Mouse (Mus musculus): ENCODE measurements around the gene Slc38a7.
"Not testable (repeated sequence)": the region's sequence is repeated elsewhere in the genome, so short reads cannot be mapped to it uniquely, and the experiment has no call there.

Slc38a7 gene

DNA sequence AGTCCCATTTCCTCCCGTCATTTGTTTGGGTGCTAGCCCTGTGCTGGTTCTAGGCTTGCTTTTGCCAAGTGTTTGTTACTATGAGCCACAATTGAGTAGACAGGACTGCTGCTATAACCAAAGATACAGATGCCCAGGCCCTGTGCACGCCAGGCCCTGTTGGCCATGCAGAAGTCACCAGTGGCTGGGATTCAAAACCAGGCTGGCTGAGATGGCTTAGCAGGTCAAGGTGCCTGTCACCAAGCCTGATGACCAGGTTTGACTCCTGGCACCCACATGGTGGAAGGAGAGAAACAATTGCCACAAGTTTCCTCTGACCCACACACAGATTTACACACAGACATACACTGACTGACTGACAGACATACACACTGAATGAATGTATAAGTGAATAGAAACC, 3.0 kb downstream of the Slc38a7 start:
- no peak for DNase-seq (ENCODE audit: inconsistent age in 2 of 2, low spot score in 1 of 2)

DNA sequence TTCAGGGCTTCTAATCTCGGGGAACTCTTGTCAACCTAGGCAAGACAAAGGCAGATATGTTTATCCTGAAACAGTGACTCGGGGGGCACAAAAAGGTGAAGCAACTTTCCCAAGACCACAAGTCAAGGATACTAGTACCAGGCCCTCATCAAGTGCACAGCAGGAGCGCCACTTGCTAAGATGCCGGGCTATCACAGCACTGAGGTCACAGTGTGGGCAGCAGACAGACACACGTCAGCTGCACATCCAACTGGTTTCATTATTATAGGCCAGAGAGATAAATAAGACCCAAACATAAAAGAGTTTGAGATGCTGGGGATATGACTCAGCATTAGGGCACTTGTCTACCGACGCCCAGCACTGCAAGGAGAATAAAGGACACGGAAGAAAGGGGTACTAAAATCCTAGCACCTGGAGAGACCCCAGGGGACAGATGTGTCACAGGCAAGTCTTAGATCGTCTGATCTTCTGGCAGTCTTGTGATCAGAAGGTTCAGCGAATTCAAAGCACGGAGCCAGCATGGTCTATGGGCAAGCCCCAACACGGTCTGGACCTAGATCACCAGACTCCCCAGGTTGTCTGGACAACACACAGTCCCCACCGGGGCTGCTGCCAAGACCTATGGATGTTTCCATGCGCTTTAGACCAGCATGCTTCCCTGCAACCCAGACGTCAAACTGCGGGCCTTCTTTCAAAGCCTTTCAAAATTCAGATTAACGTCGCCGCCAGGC, 4.4 kb downstream of the Slc38a7 start:
- no peak for DNase-seq (ENCODE audit: inconsistent age in 2 of 2, low spot score in 1 of 2)

DNA sequence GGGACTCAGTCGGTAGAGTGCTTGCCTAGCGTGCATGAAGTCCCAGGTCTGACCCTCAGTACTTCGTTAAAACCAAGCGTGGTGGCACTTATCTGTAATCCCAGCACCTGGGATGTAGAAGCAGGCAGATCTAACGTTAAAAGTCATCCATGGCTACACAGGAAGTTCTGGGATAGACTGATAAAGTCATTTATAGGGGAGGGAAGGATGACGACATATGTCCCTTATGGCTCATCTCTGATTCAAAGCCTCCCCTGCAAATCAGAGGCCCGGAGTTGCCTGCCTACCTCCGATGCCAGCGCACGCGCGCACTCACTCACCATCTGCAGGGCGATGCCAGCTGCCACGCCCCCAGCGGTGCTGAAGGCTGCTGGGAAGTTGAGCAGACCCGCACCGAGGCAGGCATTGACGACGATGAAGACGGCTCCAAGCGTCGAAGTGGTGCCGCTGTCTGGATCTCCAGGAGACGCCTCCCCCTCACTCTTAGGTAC, 5.2 kb downstream of the Slc38a7 start:
- no peak for DNase-seq (ENCODE audit: inconsistent age in 2 of 2, low spot score in 1 of 2)

DNA sequence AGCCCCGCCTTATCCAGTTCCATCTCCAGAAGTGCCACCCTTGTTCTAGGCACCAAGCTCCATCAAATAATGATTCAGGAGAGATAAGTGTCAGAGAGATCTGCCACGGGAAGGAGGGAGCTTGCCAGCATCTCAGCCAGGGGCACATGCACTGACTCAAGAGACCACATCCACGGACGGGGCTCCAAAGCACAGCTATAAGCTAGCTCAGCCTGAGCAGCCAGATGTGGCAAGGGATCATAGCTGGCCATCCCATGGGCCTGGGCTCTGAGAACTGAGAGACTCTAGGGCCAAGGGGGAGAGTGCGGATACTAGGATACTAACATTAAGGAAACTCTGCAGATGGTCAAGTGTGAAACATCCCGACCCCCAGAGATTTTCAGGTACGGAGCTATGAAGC, 8.3 kb downstream of the Slc38a7 start:
- no peak for DNase-seq (ENCODE audit: inconsistent age in 2 of 2, low spot score in 1 of 2)

GRCm38 (mm10) chr8:95843968-95844367, 9.4 kb downstream of the Slc38a7 start:
- no peak for DNase-seq (ENCODE audit: inconsistent age in 2 of 2, low spot score in 1 of 2)

- no peak for DNase-seq (ENCODE audit: inconsistent age in 2 of 2, low spot score in 1 of 2)
These were observed 11.9 kb downstream of the Slc38a7 start for GRCm38 (mm10) chr8:95841436-95841835.

DNA sequence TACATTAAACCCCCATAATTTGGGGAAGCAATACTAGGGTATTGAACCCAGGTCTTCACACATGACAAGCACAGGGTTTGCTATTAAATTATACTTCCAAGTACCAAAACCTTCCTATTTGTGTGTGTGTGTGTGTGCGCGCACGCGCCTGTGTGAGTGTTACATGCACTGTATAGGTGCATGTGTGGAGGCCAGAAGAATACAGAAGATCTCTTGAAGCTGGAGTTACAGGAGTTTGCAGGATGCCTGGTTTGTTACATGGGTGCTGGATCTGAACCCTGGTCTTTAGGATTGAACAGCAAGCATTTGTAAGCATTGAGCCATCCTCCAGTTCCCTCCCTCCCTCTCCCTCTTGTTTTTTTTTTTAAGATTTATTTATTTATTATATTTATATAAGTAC, 14.1 kb downstream of the Slc38a7 start:
- no peak for DNase-seq (ENCODE audit: inconsistent age in 2 of 2, low spot score in 1 of 2)

- DNase-seq (ENCODE audit: inconsistent age in 2 of 2, low spot score in 1 of 2), result no peak
These were observed 16.1 kb downstream of the Slc38a7 start for GRCm38 (mm10) chr8:95837266-95837665.

DNA sequence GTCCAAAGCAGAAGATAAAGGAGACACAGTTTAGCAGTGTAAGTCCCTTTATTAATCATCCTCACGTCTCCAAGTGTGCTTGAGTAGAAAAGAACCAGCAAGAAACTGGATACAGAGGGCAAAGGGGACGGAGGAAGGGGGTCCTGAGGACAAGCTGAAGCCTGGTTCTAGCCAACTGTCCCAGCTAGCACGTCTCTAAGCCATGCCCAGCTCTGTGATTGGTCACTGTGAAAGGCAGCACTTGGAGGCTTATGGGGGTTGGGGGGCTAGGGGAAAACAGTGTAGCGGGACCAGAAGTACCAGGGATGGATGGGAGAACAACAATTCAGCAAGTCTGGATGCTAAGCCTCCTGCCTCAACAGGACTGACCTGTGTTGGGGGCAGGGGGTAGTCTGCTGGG, 17.4 kb downstream of the Slc38a7 start:
- no peak for DNase-seq (ENCODE audit: inconsistent age in 2 of 2, low spot score in 1 of 2)

DNA sequence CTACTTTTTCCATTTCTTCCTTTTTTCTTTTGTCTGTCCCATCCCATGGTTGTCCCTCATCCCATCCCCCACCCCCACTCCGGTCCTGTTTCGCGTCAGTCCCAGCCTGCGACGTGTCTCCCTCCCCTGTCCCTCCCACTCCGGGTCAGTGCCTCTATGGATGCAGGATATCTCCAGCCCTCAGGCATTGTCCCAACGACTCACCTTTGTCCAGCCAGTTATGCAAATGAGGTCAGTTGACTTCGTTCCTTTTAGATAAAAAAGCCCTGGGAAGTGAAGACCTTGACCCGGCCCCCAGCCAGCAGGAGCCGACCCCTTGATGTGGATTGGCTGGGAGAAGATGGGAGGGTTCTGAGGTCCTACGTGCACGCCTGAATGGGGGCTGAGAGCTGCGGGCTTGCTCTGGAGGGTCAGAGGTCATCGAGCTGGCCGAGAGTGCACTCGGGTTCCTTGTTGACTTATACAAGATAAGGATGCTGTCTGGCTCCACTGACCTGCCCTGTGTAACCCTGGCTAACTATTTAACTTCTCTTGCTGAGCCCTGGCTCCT, 19.8 kb downstream of the Slc38a7 start:
- DNase-seq (ENCODE audit: inconsistent age in 2 of 2, low spot score in 1 of 2), result no peak

- peak; percentile 77 to 95 for DNase-seq (ENCODE audit: inconsistent age in 2 of 2, low spot score in 1 of 2)
These were observed 20.5 kb downstream of the Slc38a7 start for GRCm38 (mm10) chr8:95832603-95833434.

DNA sequence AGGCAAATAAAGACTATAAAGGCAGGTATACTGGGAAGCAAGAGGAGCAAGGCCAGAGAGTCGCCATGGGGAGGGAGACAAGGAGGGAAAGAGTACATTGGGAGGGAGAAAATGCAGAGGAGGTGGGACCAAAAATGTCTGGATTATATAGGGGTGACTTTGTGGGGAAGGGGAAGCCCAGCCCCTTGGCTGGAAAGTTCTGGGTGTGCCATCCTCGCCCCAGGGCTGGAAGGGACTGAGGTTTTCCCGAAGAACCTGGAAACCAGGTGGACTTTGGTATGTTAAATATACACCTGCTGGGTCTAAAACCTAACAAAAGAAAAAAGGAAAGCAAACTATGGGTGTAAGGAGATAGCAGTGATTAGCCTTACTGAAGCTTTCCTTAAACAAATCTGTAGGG, 23.2 kb downstream of the Slc38a7 start:
- DNase-seq (ENCODE audit: inconsistent age in 2 of 2, low spot score in 1 of 2), result no peak

GRCm38 (mm10) chr8:95825162-95825561, 28.2 kb downstream of the Slc38a7 start, which contains the start of gene Sap18b:
Sap18b (plus strand) TSS chr8:95825346.
- not testable (repeated sequence) for DNase-seq (ENCODE audit: inconsistent age in 2 of 2, low spot score in 1 of 2)

GRCm38 (mm10) chr8:95822699-95823098, 30.6 kb downstream of the Slc38a7 start:
- DNase-seq (ENCODE audit: inconsistent age in 2 of 2, low spot score in 1 of 2), result no peak

DNA sequence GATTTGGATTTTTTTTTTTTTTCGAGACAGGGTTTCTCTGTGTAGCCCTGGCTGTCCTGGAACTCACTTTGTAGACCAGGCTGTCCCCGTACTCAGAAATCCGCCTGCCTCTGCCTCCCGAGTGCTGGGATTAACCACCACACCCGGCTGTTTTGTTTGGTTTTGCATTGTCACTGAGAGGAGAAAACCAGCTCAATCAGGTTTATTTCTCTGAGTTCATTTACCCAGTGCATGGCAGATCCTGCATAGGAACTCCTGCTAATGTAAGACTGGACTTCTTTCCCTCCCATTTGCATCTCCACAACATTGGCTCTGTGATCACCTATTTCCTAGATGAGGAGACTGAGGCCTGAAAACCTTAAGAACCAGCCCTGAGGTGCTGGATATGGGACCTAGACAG, 31.2 kb downstream of the Slc38a7 start:
- no peak for DNase-seq (ENCODE audit: inconsistent age in 2 of 2, low spot score in 1 of 2)

- no peak for DNase-seq (ENCODE audit: inconsistent age in 2 of 2, low spot score in 1 of 2)
These were observed 32.1 kb downstream of the Slc38a7 start for GRCm38 (mm10) chr8:95821266-95821665.

DNA sequence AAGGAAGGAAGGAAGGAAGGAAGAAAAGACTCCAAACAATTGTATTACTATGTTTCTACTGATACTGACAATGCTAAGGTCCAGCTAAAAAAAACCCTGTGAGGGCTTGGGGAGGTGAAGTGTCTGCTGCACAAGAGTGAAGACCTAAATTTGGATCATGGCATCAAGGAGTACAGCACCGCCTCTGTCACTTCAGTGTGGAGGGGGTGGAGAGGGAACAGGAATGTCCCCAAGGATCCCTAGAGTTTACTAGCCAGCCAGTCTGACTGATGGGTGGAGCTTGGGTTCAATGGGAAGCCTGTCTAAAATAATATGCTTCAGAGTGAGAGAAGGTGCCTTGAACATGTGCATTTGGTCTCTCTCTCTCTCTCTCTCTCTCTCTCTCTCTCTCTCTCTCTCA, 35.1 kb downstream of the Slc38a7 start:
- no peak for DNase-seq (ENCODE audit: inconsistent age in 2 of 2, low spot score in 1 of 2)

DNA sequence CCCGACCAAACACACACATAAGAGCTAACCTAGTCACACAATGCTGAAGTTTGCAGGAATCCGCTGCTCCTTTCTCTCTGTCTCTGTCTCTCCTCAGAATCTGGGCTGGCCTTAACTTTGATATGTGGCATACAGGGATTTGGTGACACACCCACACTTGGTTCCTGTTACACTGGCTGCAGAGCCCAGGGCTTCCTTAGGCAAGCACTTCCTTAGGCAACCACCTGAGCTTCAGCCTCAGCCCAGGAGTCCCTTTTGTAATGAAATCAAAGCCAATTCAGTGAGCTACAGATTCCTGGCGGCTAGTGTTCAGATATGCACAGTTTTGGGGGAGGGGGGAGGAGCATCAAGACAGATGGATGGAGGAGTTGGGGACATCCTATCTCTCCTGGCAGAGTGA, 35.7 kb downstream of the Slc38a7 start:
- no peak for DNase-seq (ENCODE audit: inconsistent age in 2 of 2, low spot score in 1 of 2)

DNA sequence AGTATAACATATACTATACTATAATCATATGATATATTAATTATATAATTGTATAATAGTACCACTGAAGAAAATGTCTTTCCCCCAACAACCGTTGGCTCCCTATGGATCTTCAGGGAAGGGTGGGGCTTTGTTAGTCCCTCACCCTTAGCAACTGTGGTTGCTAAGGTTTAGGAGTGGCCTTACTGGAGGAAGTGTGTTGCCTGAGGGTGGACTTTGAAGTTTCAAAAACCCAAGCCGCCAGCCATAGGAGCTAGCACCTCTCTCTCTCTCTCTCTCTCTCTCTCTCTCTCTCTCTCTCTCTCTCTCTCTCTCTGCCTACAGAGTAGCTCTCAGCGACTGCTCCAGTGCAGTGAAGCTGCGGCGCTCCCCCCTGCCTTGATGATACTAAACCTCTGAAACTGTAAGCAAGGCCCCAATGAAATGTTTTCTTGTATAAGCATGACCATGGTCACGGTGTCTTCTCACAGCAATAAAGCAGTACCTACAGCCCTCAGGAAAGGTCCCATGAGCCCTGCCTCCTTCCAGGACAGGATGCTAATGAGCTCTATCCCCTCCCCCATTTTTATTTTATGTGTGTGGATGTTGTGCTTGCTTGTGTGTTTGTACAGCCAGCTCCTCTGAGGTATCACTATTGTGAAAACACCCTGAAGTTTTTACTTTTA, 37.2 kb downstream of the Slc38a7 start:
- no peak for DNase-seq (ENCODE audit: inconsistent age in 2 of 2, low spot score in 1 of 2)

- DNase-seq (ENCODE audit: inconsistent age in 2 of 2, low spot score in 1 of 2), result no peak
These were observed 43.2 kb downstream of the Slc38a7 start for GRCm38 (mm10) chr8:95810184-95810591.

- DNase-seq (ENCODE audit: inconsistent age in 2 of 2, low spot score in 1 of 2), result no peak
These were observed 44.2 kb downstream of the Slc38a7 start for GRCm38 (mm10) chr8:95809116-95809515.

All from adrenal gland, adult (tissue).